Mouse (Mus musculus) midbrain, embryonic 14.5 days (tissue): ENCODE results near the gene Slc22a3. TPM values are rescaled to one million over a fixed set of nuclear protein-coding genes. Genes with fewer than 3 reads are reported as not detected.

ENCODE experiments used
- ATAC-seq: fragments of 200-750 bp; cut with Nextera tagmentation; 2 replicates; pipeline ENCODE4 v1.8.0; 2017; ENCODE audit warnings: moderate number of reproducible peaks, moderate library complexity; ENCODE audit not compliant: low FRiP score, low TSS enrichment
- DNase-seq: peaks from one replicate; pipeline ENCODE4 v3.0.0-alpha.2; 2015
- H3K27ac ChIP-seq: fragments of 300-500 bp; sonication (generic); replicated peaks from 2 replicates; pipeline ENCODE4 v1.5.1; 2014; ENCODE audit warnings: mild to moderate bottlenecking, low read depth, low read length, moderate library complexity
- H3K27me3 ChIP-seq: fragments of 300-500 bp; sonication (generic); 2 replicates; pipeline ENCODE4 v1.6.1; 2014; ENCODE audit warnings: low read length, control low read depth, mixed read lengths; ENCODE audit not compliant: control insufficient read depth, insufficient read depth
- H3K36me3 ChIP-seq: fragments of 300-500 bp; sonication (generic); 2 replicates; pipeline ENCODE4 v1.6.1; 2014; ENCODE audit warnings: low read length, control low read depth; ENCODE audit not compliant: control insufficient read depth, insufficient read depth
- H3K4me1 ChIP-seq: fragments of 300-500 bp; sonication (generic); 2 replicates; pipeline ENCODE4 v1.6.1; 2014; ENCODE audit warnings: mild to moderate bottlenecking, antibody characterized with exemption, low read length, control low read depth; ENCODE audit not compliant: control insufficient read depth, insufficient read depth
- H3K4me2 ChIP-seq: fragments of 300-500 bp; sonication (generic); 2 replicates; pipeline ENCODE4 v1.6.1; 2014; ENCODE audit warnings: mild to moderate bottlenecking, low read length, moderate library complexity
- H3K4me3 ChIP-seq: fragments of 300-500 bp; sonication (generic); replicated peaks from 2 replicates; pipeline ENCODE4 v1.5.1; 2014; ENCODE audit warnings: low read depth, low read length
- H3K9ac ChIP-seq: fragments of 300-500 bp; sonication (generic); replicated peaks from 2 replicates; pipeline ENCODE4 v1.6.1; 2014; ENCODE audit warnings: mild to moderate bottlenecking, low read length, moderate library complexity
- H3K9me3 ChIP-seq: fragments of 300-500 bp; sonication (generic); 2 replicates; pipeline ENCODE4 v1.6.1; 2016; ENCODE audit warnings: low read length, control low read depth, mixed read lengths; ENCODE audit not compliant: control insufficient read depth
- WGBS: fragments of 180-500 bp; shearing (Covaris S2); extraction: QIAGEN DNeasy Blood & Tissue Kit; methylation state at CpG from one replicate; pipeline ENCODE4 v1.1.7; 2014; 5-methylcytosine and 5-hydroxymethylcytosine counted together
- polyA plus RNA-seq: library from polyadenylated mRNA; unstranded; fragments of >200 nt; fragmentation: Nextera tagmentation; extraction: Ambion mirVana; gene quantifications from 2 replicates; pipeline ENCODE4 v1.2.1, GENCODE M21; 2014

Slc22a3 gene
- polyA plus RNA-seq, 1 experiment from 2014 or later: 0.74 TPM

- H3K4me2 ChIP-seq: no peak overlapping the region
- H3K4me1 ChIP-seq: no peaks in the 10 kb centered on the region
- no peaks in the 10 kb centered on the region for H3K27me3 ChIP-seq
- no peak for DNase-seq
- H3K27ac ChIP-seq: no peak overlapping the region
- H3K36me3 ChIP-seq: no peaks in the 10 kb centered on the region
- H3K9ac ChIP-seq: no peak overlapping the region
- H3K9me3 ChIP-seq: no peaks in the 10 kb centered on the region
- ATAC-seq: no peak
- 82% methylated on average over 11 of the region's 11 CpGs for WGBS
- no peak overlapping the region for H3K4me3 ChIP-seq
These were observed 98.1 kb downstream of the Slc22a3 start for GRCm38 (mm10) chr17:12409346-12409944.

GRCm38 (mm10) chr17:12403420-12403819 lies 104.1 kb downstream of the Slc22a3 start:
- DNase-seq (no peak), ATAC-seq (no peak)
- H3K9ac ChIP-seq: no peak overlapping the region
- 79% methylated on average over 7 of the region's 7 CpGs for WGBS
- H3K4me3 ChIP-seq: no peak overlapping the region
- no peaks in the 10 kb centered on the region for H3K4me1 ChIP-seq
- no peaks in the 10 kb centered on the region for H3K36me3 ChIP-seq
- no peak overlapping the region for H3K4me2 ChIP-seq
- no peaks in the 10 kb centered on the region for H3K27me3 ChIP-seq
- no peaks in the 10 kb centered on the region for H3K9me3 ChIP-seq
- no peak overlapping the region for H3K27ac ChIP-seq

GRCm38 (mm10) chr17:12396163-12396677 lies 111.3 kb downstream of the Slc22a3 start:
- H3K4me3 ChIP-seq: no peak overlapping the region
- no peak for DNase-seq
- no peaks in the 10 kb centered on the region for H3K4me1 ChIP-seq
- H3K36me3 ChIP-seq: no peaks in the 10 kb centered on the region
- ATAC-seq: no peak
- WGBS: 92% methylated on average over 9 of the region's 9 CpGs
- H3K27me3 ChIP-seq: no peaks in the 10 kb centered on the region
- no peak overlapping the region for H3K27ac ChIP-seq
- H3K9me3 ChIP-seq: no peaks in the 10 kb centered on the region
- H3K4me2 ChIP-seq: no peak overlapping the region
- no peak overlapping the region for H3K9ac ChIP-seq

GRCm38 (mm10) chr17:12388239-12388638 lies 119.3 kb downstream of the Slc22a3 start:
- DNase-seq: no peak
- 92% methylated on average over 7 of the region's 7 CpGs for WGBS
- H3K9ac ChIP-seq: no peak overlapping the region
- no peaks in the 10 kb centered on the region for H3K9me3 ChIP-seq
- H3K4me1 ChIP-seq: no peaks in the 10 kb centered on the region
- H3K27ac ChIP-seq: no peak overlapping the region
- H3K4me2 ChIP-seq: no peak overlapping the region
- no peak for ATAC-seq
- no peaks in the 10 kb centered on the region for H3K27me3 ChIP-seq
- H3K36me3 ChIP-seq: no peaks in the 10 kb centered on the region
- no peak overlapping the region for H3K4me3 ChIP-seq

GRCm38 (mm10) chr17:12387781-12388180 lies 119.7 kb downstream of the Slc22a3 start:
- Histone ChIP-seq H3K9me3 (no peaks in the 10 kb centered on the region), H3K4me3 (no peak overlapping the region), H3K27me3 (no peaks in the 10 kb centered on the region), H3K27ac (no peak overlapping the region), H3K9ac (no peak overlapping the region), H3K4me2 (no peak overlapping the region), H3K36me3 (no peaks in the 10 kb centered on the region), H3K4me1 (no peaks in the 10 kb centered on the region)
- ATAC-seq (no peak), DNase-seq (no peak)
- 89% methylated on average over 2 of the region's 2 CpGs for WGBS

- no peaks in the 10 kb centered on the region for H3K9me3 ChIP-seq
- WGBS: 78% methylated on average over 8 of the region's 8 CpGs
- no peaks in the 10 kb centered on the region for H3K36me3 ChIP-seq
- H3K4me2 ChIP-seq: no peak overlapping the region
- H3K27me3 ChIP-seq: no peaks in the 10 kb centered on the region
- no peaks in the 10 kb centered on the region for H3K4me1 ChIP-seq
- ATAC-seq (no peak), DNase-seq (no peak)
- no peak overlapping the region for H3K4me3 ChIP-seq
- no peak overlapping the region for H3K27ac ChIP-seq
- no peak overlapping the region for H3K9ac ChIP-seq
These were observed 122.3 kb downstream of the Slc22a3 start for GRCm38 (mm10) chr17:12385049-12385794.

GRCm38 (mm10) chr17:12382531-12382930 lies 125.0 kb downstream of the Slc22a3 start:
- no peaks in the 10 kb centered on the region for H3K4me1 ChIP-seq
- H3K27ac ChIP-seq: no peak overlapping the region
- no peak overlapping the region for H3K9ac ChIP-seq
- H3K27me3 ChIP-seq: no peaks in the 10 kb centered on the region
- no peaks in the 10 kb centered on the region for H3K36me3 ChIP-seq
- H3K4me3 ChIP-seq: no peak overlapping the region
- H3K4me2 ChIP-seq: no peak overlapping the region
- DNase-seq (peak; percentile 61), ATAC-seq (peak; percentile 63; the same call in 1 of the 2 replicates)
- WGBS: 14% methylated on average over 2 of the region's 2 CpGs
- no peaks in the 10 kb centered on the region for H3K9me3 ChIP-seq

GRCm38 (mm10) chr17:12381579-12381978 lies 125.9 kb downstream of the Slc22a3 start:
- ATAC-seq (no peak), DNase-seq (no peak)
- Histone ChIP-seq H3K27me3 (no peaks in the 10 kb centered on the region), H3K9ac (no peak overlapping the region), H3K36me3 (no peaks in the 10 kb centered on the region), H3K4me3 (no peak overlapping the region), H3K4me2 (no peak overlapping the region), H3K27ac (no peak overlapping the region), H3K4me1 (no peaks in the 10 kb centered on the region), H3K9me3 (no peaks in the 10 kb centered on the region)
- WGBS: 86% methylated on average over 2 of the region's 2 CpGs

- H3K4me1 ChIP-seq: no peaks in the 10 kb centered on the region
- DNase-seq: no peak
- H3K27me3 ChIP-seq: no peaks in the 10 kb centered on the region
- no peaks in the 10 kb centered on the region for H3K9me3 ChIP-seq
- no peak overlapping the region for H3K9ac ChIP-seq
- H3K4me3 ChIP-seq: no peak overlapping the region
- 90% methylated on average over 4 of the region's 4 CpGs for WGBS
- H3K27ac ChIP-seq: no peak overlapping the region
- no peaks in the 10 kb centered on the region for H3K36me3 ChIP-seq
- no peak for ATAC-seq
- H3K4me2 ChIP-seq: no peak overlapping the region
These were observed 127.2 kb downstream of the Slc22a3 start for GRCm38 (mm10) chr17:12380287-12380686.
